ENCODE assay signal across 11 mouse cellular contexts in genomic region chr6:144944435-144945365, GRCm38 (mm10).
DNase-seq lines count a peak whose midpoint lies in the region; ATAC-seq lines count a peak whose summit lies in the region.
"Had no signal": no experiment of that assay in that cellular context is flagged by ENCODE, and none has a peak within 500 bp of the region (broad histone marks: within the 10 kb centered on the region; RNA-seq: fewer than 3 reads in every experiment).

No protein-coding gene starts in this region.

- no peak overlapping the region for H3K9ac ChIP-seq in hindbrain, embryonic 12.5 days
- no peak overlapping the region for H3K9ac ChIP-seq in midbrain, embryonic 12.5 days (replicated peaks)

- peak; percentile 86 for DNase-seq in Muller cell, postnatal 12 days (ENCODE audit: inconsistent ontology term)
- peak; percentile 75 for DNase-seq in embryonic facial prominence, embryonic 10.5 days (ENCODE audit: low spot score)
- no peak for DNase-seq in left cerebral cortex, postnatal 36 days (ENCODE audit: low spot score in 2 of 2)
- no peak for DNase-seq in spleen, postnatal 4 days (ENCODE audit: low spot score in 2 of 2)
- DNase-seq in lung, postnatal 25 days (ENCODE audit: low spot score) = no peak
- DNase-seq in cerebellum, postnatal 36 days = no peak
- DNase-seq: adrenal gland, adult 8-10 months; cerebellum, adult 9-10 months; kidney, adult 9 months had no signal

- ATAC-seq in hindbrain, embryonic 12.5 days (ENCODE audit: low FRiP score) = peak; percentile 85
- peak; percentile 86 for ATAC-seq in midbrain, embryonic 12.5 days (ENCODE audit: low FRiP score, low read depth)

- peaks cover 42% of the 10 kb centered on the region for H3K4me1 ChIP-seq in embryonic facial prominence, embryonic 10.5 days
- peaks cover 19% of the 10 kb centered on the region for H3K4me1 ChIP-seq in hindbrain, embryonic 12.5 days
- peaks cover 22% of the 10 kb centered on the region for H3K4me1 ChIP-seq in midbrain, embryonic 12.5 days

- H3K4me2 ChIP-seq in hindbrain, embryonic 12.5 days (replicated peaks) = 0 out of 2 replicates have a peak overlapping the region, but pooled peaks have one; percentile 8
- H3K4me2 ChIP-seq in midbrain, embryonic 12.5 days (replicated peaks) = no peak overlapping the region; the same call in 1 of the 2 replicates

- no peaks in the 10 kb centered on the region for H3K36me3 ChIP-seq in embryonic facial prominence, embryonic 10.5 days (replicated peaks)
- H3K36me3 ChIP-seq in hindbrain, embryonic 12.5 days = no peaks in the 10 kb centered on the region
- H3K36me3 ChIP-seq in midbrain, embryonic 12.5 days = no peaks in the 10 kb centered on the region

- no peaks in the 10 kb centered on the region for H3K27me3 ChIP-seq in embryonic facial prominence, embryonic 10.5 days (replicated peaks; ENCODE audit: low read depth, poor library complexity, severe bottlenecking)
- no peaks in the 10 kb centered on the region for H3K27me3 ChIP-seq in hindbrain, embryonic 12.5 days
- H3K27me3 ChIP-seq in midbrain, embryonic 12.5 days = no peaks in the 10 kb centered on the region

- intact Hi-C loops in left cerebral cortex, postnatal 36 days (cut with DNase I) = no loop called here

- no peaks in the 10 kb centered on the region for H3K9me3 ChIP-seq in embryonic facial prominence, embryonic 10.5 days
- H3K9me3 ChIP-seq in hindbrain, embryonic 12.5 days (replicated peaks) = no peaks in the 10 kb centered on the region
- no peaks in the 10 kb centered on the region for H3K9me3 ChIP-seq in midbrain, embryonic 12.5 days

- no peak overlapping the region for H3K4me3 ChIP-seq in embryonic facial prominence, embryonic 10.5 days
- H3K4me3 ChIP-seq in hindbrain, embryonic 12.5 days = no peak overlapping the region
- H3K4me3 ChIP-seq in midbrain, embryonic 12.5 days = no peak overlapping the region

- 37% methylated on average over 10 of the region's 10 CpGs for WGBS in embryonic facial prominence, embryonic 10.5 days
- 26% methylated on average over 10 of the region's 10 CpGs for WGBS in hindbrain, embryonic 12.5 days
- WGBS in midbrain, embryonic 12.5 days = 35% methylated on average over 10 of the region's 10 CpGs

- H3K27ac ChIP-seq in embryonic facial prominence, embryonic 10.5 days (replicated peaks) = peak overlapping the region; percentile 65
- peak overlapping the region; percentile 74 for H3K27ac ChIP-seq in hindbrain, embryonic 12.5 days
- peak overlapping the region; percentile 35; the same call in 1 of the 2 replicates for H3K27ac ChIP-seq in midbrain, embryonic 12.5 days (replicated peaks)

Comparison
In these comparisons a context has a peak if more than half of its experiments do, and no peak if none do; other contexts are left out.
1. DNase-seq: peak in Muller cell, postnatal 12 days (single experiment) and embryonic facial prominence, embryonic 10.5 days (single experiment); none in left cerebral cortex, postnatal 36 days (0 of 2), spleen, postnatal 4 days (0 of 2), lung, postnatal 25 days (single experiment) and cerebellum, postnatal 36 days (0 of 2).
2. Peak in every context shown above with its lines, with median percentiles within 50 percentile points of each other: H3K27ac ChIP-seq.